ENCODE assay signal across 14 mouse cellular contexts in genomic region chr3:101749031-101749632, GRCm38 (mm10).
DNase-seq lines count a peak whose midpoint lies in the region; ATAC-seq lines count a peak whose summit lies in the region.
"Had no signal": no experiment of that assay in that cellular context is flagged by ENCODE, and none has a peak within 500 bp of the region (broad histone marks: within the 10 kb centered on the region; RNA-seq: fewer than 3 reads in every experiment).

No protein-coding gene starts in this region.

- peak; percentile 63; the same call in 1 of the 2 replicates for ATAC-seq in hindbrain, embryonic 16.5 days
- ATAC-seq in hindbrain, embryonic 13.5 days (ENCODE audit: low FRiP score): no peak
- ATAC-seq: inflammation-experienced regulatory T-cells, adult 6 months had no signal

- H3K27me3 ChIP-seq in hindbrain, embryonic 16.5 days (replicated peaks; ENCODE audit: control insufficient read depth, insufficient read depth, low read length): no peaks in the 10 kb centered on the region
- H3K27me3 ChIP-seq in hindbrain, embryonic 13.5 days: no peaks in the 10 kb centered on the region
- H3K27me3 ChIP-seq: kidney, embryonic 15.5 days; limb, embryonic 15.5 days had no signal

- H3K4me3 ChIP-seq in hindbrain, embryonic 16.5 days (ENCODE audit: low read length): no peak overlapping the region
- H3K4me3 ChIP-seq in hindbrain, embryonic 13.5 days: no peak overlapping the region
- H3K4me3 ChIP-seq: kidney, embryonic 15.5 days; limb, embryonic 15.5 days had no signal

- no peaks in the 10 kb centered on the region for H3K4me1 ChIP-seq in hindbrain, embryonic 16.5 days (ENCODE audit: control insufficient read depth, insufficient read depth, low read depth, low read length)
- H3K4me1 ChIP-seq in hindbrain, embryonic 13.5 days (replicated peaks): peaks cover 4% of the 10 kb centered on the region; the same call in 1 of the 2 replicates
- H3K4me1 ChIP-seq: kidney, embryonic 15.5 days; limb, embryonic 15.5 days had no signal

- WGBS in hindbrain, embryonic 16.5 days: 75% methylated on average over 3 of the region's 3 CpGs
- WGBS in hindbrain, embryonic 13.5 days: 70% methylated on average over 3 of the region's 3 CpGs

- DNase-seq in brain, adult 2 months (ENCODE audit: low read depth, low spot score): peak; percentile 73
- peak; percentile 38 to 43 for DNase-seq in frontal cortex, postnatal 10 days (ENCODE audit: low spot score in 2 of 2)
- peak; percentile 28 to 54 for DNase-seq in right cerebral cortex, adult 2 months (ENCODE audit: low spot score in 2 of 2)
- no peak for DNase-seq in testis, postnatal 10 days (ENCODE audit: low spot score)
- no peak for DNase-seq in liver
- DNase-seq: adrenal gland, postnatal 25 days; heart, adult 18-20 months; heart, postnatal 10 days; lung, embryonic 14.5 days had no signal

- H3K36me3 ChIP-seq in hindbrain, embryonic 16.5 days (ENCODE audit: control insufficient read depth, insufficient read depth, low read length): no peaks in the 10 kb centered on the region
- H3K36me3 ChIP-seq in hindbrain, embryonic 13.5 days: no peaks in the 10 kb centered on the region
- H3K36me3 ChIP-seq: kidney, embryonic 15.5 days; limb, embryonic 15.5 days had no signal

- no peak overlapping the region for H3K27ac ChIP-seq in hindbrain, embryonic 16.5 days (ENCODE audit: low read depth, low read length)
- no peak overlapping the region for H3K27ac ChIP-seq in hindbrain, embryonic 13.5 days
- H3K27ac ChIP-seq: kidney, embryonic 15.5 days; limb, embryonic 15.5 days had no signal

- no peak overlapping the region for H3K9ac ChIP-seq in hindbrain, embryonic 16.5 days (ENCODE audit: low read depth, low read length)
- no peak overlapping the region for H3K9ac ChIP-seq in hindbrain, embryonic 13.5 days
- H3K9ac ChIP-seq: kidney, embryonic 15.5 days; limb, embryonic 15.5 days; lung, embryonic 14.5 days had no signal

- H3K4me2 ChIP-seq in hindbrain, embryonic 16.5 days (ENCODE audit: low read length): no peak overlapping the region
- no peak overlapping the region for H3K4me2 ChIP-seq in hindbrain, embryonic 13.5 days
- H3K4me2 ChIP-seq: kidney, embryonic 15.5 days; limb, embryonic 15.5 days; lung, embryonic 14.5 days had no signal

- H3K9me3 ChIP-seq in hindbrain, embryonic 16.5 days (ENCODE audit: control insufficient read depth, low read length): no peaks in the 10 kb centered on the region
- H3K9me3 ChIP-seq in hindbrain, embryonic 13.5 days: no peaks in the 10 kb centered on the region
- H3K9me3 ChIP-seq: kidney, embryonic 15.5 days; limb, embryonic 15.5 days had no signal

Comparison
In these comparisons a context has a peak if more than half of its experiments do, and no peak if none do; other contexts are left out.
1. DNase-seq: peak in brain, adult 2 months (single experiment), frontal cortex, postnatal 10 days (2 of 2) and right cerebral cortex, adult 2 months (2 of 2); none in testis, postnatal 10 days (single experiment) and liver (single experiment).